Mouse (Mus musculus) forebrain, embryonic 11.5 days (tissue): ENCODE data around the gene Ccdc86. TPM values are rescaled to one million over a fixed set of nuclear protein-coding genes. Genes with fewer than 3 reads are reported as not detected.
A peak's percentile ranks its signal among the peaks of the same experiment; 100 is the strongest.

ENCODE experiments used
- ATAC-seq: fragments of 200-750 bp; cut with Nextera tagmentation; replicated peaks from 2 replicates; pipeline ENCODE4 v1.8.0; 2017; ENCODE audit warnings: moderate TSS enrichment; ENCODE audit not compliant: low FRiP score
- DNase-seq: peaks from one replicate; pipeline ENCODE4 v3.0.0-alpha.2; 2017; ENCODE audit warnings: low spot score
- H3K27ac ChIP-seq: fragments of 300-500 bp; sonication (generic); 2 replicates; pipeline ENCODE4 v1.5.1; 2014; ENCODE audit warnings: low read depth, low read length
- H3K27me3 ChIP-seq: fragments of 300-500 bp; sonication (generic); 2 replicates; pipeline ENCODE4 v1.6.1; 2014; ENCODE audit warnings: mild to moderate bottlenecking, low read length, mixed read lengths; ENCODE audit not compliant: control insufficient read depth, insufficient read depth
- H3K36me3 ChIP-seq: fragments of 300-500 bp; sonication (generic); 2 replicates; pipeline ENCODE4 v1.6.1; 2014; ENCODE audit warnings: mild to moderate bottlenecking, low read length, moderate library complexity, mixed read lengths; ENCODE audit not compliant: control insufficient read depth, insufficient read depth
- H3K4me1 ChIP-seq: fragments of 300-500 bp; sonication (generic); replicated peaks from 2 replicates; pipeline ENCODE4 v1.6.1; 2014; ENCODE audit warnings: low read length, mixed read lengths; ENCODE audit not compliant: control insufficient read depth, insufficient read depth
- H3K4me2 ChIP-seq: fragments of 300-500 bp; sonication (generic); 2 replicates; pipeline ENCODE4 v1.6.1; 2014; ENCODE audit warnings: low read depth, mild to moderate bottlenecking, low read length, moderate library complexity, mixed read lengths; ENCODE audit not compliant: severe bottlenecking
- H3K4me3 ChIP-seq: fragments of 300-500 bp; sonication (generic); 2 replicates; pipeline ENCODE4 v1.5.1; 2014; ENCODE audit warnings: low read depth, low read length
- H3K9ac ChIP-seq: fragments of 300-500 bp; sonication (generic); 2 replicates; pipeline ENCODE4 v1.6.1; 2014; ENCODE audit warnings: low read length
- H3K9me3 ChIP-seq: fragments of 300-500 bp; sonication (generic); 2 replicates; pipeline ENCODE4 v1.6.1; 2016; ENCODE audit warnings: low read length, mixed read lengths; ENCODE audit not compliant: control insufficient read depth
- WGBS: fragments of 180-500 bp; shearing (Covaris S2); extraction: QIAGEN DNeasy Blood & Tissue Kit; methylation state at CpG from one replicate; pipeline ENCODE4 v1.1.7; 2014; 5-methylcytosine and 5-hydroxymethylcytosine counted together
- polyA plus RNA-seq: library from polyadenylated mRNA; unstranded; fragments of >200 nt; fragmentation: Nextera tagmentation; extraction: Ambion mirVana; gene quantifications from 2 replicates; pipeline ENCODE4 v1.2.1, GENCODE M21; 2014

Gene Ccdc86
- polyA plus RNA-seq, 1 experiment from 2014 or later = 31.2 TPM

DNA sequence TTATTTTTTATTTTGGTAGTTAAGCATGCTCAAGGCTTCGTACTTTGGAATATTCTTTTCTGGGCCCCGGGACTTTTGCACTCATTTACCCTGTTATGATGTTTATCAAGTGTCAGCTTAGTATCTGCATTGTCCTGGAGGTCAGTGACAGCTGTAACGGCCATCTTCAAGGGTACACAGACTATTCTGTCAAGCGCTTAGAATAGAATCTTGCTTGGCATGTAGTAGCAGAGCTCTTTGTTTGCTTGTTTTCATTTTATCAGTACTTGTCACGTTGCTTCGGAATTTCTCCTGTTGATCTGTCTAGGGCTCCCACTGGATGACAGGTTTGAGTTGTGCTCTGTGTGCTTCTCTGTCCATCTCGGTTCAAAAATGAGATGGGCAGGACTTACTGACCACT, 52.2 kb downstream of the Ccdc86 start:
- 85% methylated on average over 7 of the region's 7 CpGs for WGBS
- Histone ChIP-seq H3K9ac (no peak overlapping the region), H3K4me3 (no peak overlapping the region; the same call in 1 of the 2 replicates)

GRCm38 (mm10) chr19:10895708-10896107, 53.4 kb downstream of the Ccdc86 start:
- 4% methylated on average over 16 of the region's 16 CpGs for WGBS
- H3K9ac ChIP-seq = peak overlapping the region; percentile 90
- H3K36me3 ChIP-seq = peaks cover 6% of the 10 kb centered on the region; the same call in 1 of the 2 replicates
- H3K27me3 ChIP-seq = no peaks in the 10 kb centered on the region
- peak overlapping the region; percentile 74 for H3K4me3 ChIP-seq
- peak; percentile 4; the same call in 1 of the 2 replicates for ATAC-seq
- no peaks in the 10 kb centered on the region for H3K9me3 ChIP-seq
- no peak for DNase-seq
- H3K4me1 ChIP-seq = peaks cover 2% of the 10 kb centered on the region; the same call in 1 of the 2 replicates
- peak overlapping the region; percentile 88 for H3K27ac ChIP-seq
- peak overlapping the region; percentile 68 for H3K4me2 ChIP-seq

More for the DNA sequence above, 52.2 kb downstream of the Ccdc86 start:
- H3K36me3 ChIP-seq = peaks cover 13% of the 10 kb centered on the region; the same call in 1 of the 2 replicates
- peaks cover 2% of the 10 kb centered on the region; the same call in 1 of the 2 replicates for H3K4me1 ChIP-seq
- no peaks in the 10 kb centered on the region for H3K27me3 ChIP-seq
- H3K27ac ChIP-seq = no peak overlapping the region
- no peak for ATAC-seq
- no peak for DNase-seq
- no peaks in the 10 kb centered on the region for H3K9me3 ChIP-seq
- no peak overlapping the region for H3K4me2 ChIP-seq

- peaks cover 2% of the 10 kb centered on the region; the same call in 1 of the 2 replicates for H3K4me1 ChIP-seq
- H3K36me3 ChIP-seq = no peaks in the 10 kb centered on the region; the same call in 1 of the 2 replicates
- peak within 1 kb of the TSS; percentile 88 for H3K27ac ChIP-seq
- peak within 1 kb of the TSS; percentile 74 for H3K4me3 ChIP-seq
- ATAC-seq (peak; percentile 94), DNase-seq (peak; percentile 98)
- peak within 1 kb of the TSS; percentile 68 for H3K4me2 ChIP-seq
- peak within 1 kb of the TSS; percentile 90 for H3K9ac ChIP-seq
- H3K27me3 ChIP-seq = no peaks in the 10 kb centered on the region
- H3K9me3 ChIP-seq = no peaks in the 10 kb centered on the region
- WGBS = under 1% methylated on average over 42 of the region's 43 CpGs
These were observed 54.0 kb downstream of the Ccdc86 start, which contains the start of gene Prpf19 for GRCm38 (mm10) chr19:10895016-10895528. Gene Prpf19 (plus strand): TSS chr19:10895231.

DNA sequence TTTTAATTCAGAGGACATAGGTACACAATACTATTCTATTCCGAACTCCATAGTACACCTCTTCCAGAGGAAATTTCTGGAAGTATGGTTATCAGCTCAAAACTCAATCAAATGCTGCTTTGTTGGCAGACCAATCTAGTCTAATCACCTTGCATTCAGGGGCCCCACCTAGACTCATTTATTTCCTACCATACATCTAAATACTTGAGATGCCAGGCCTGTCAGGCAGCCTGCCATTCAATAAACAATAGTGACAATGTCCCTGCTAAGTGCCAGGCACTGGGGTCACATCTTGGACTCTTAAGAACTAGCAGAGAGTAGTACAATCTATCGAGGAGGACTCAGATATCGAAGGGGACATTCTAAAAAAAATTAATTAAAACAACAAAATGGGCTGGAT, 56.9 kb downstream of the Ccdc86 start:
- H3K4me1 ChIP-seq = peaks cover 2% of the 10 kb centered on the region; the same call in 1 of the 2 replicates
- no peak overlapping the region for H3K4me3 ChIP-seq
- DNase-seq = no peak
- WGBS = 88% methylated on average over 3 of the region's 3 CpGs
- no peaks in the 10 kb centered on the region for H3K9me3 ChIP-seq
- no peak overlapping the region for H3K4me2 ChIP-seq
- no peak overlapping the region for H3K27ac ChIP-seq
- H3K9ac ChIP-seq = no peak overlapping the region
- ATAC-seq = no peak
- H3K36me3 ChIP-seq = no peaks in the 10 kb centered on the region; the same call in 1 of the 2 replicates
- no peaks in the 10 kb centered on the region for H3K27me3 ChIP-seq

Other genes starting within 250 kb of the Ccdc86 start
- 0.05 TPM in 1 of 2 replicates, not detected in the other for gene Cd5, start 210.3 kb downstream of the Ccdc86 start, polyA plus RNA-seq
- gene Cd6, start 119.2 kb downstream of the Ccdc86 start, polyA plus RNA-seq = 0.28 TPM in 1 of 2 replicates, not detected in the other
- 0.19 and 0.20 TPM in 2 replicates for gene Slc15a3, start 109.5 kb downstream of the Ccdc86 start, polyA plus RNA-seq
- gene Tmem132a, start 79.3 kb downstream of the Ccdc86 start, polyA plus RNA-seq = 87.1 and 95.1 TPM in 2 replicates
- gene Tmem109, start 67.3 kb downstream of the Ccdc86 start, polyA plus RNA-seq = 44.3 and 45.9 TPM in 2 replicates
- 50.9 and 55.5 TPM in 2 replicates for gene Prpf19, start 54.0 kb downstream of the Ccdc86 start, polyA plus RNA-seq
- not detected in 2 replicates for gene Zp1, start 28.6 kb downstream of the Ccdc86 start, polyA plus RNA-seq
- 0.09 TPM in 1 of 2 replicates, not detected in the other for gene Ptgdr2, start 12.1 kb downstream of the Ccdc86 start, polyA plus RNA-seq
- not detected in 2 replicates for gene Ms4a10, start 25.4 kb upstream of the Ccdc86 start, polyA plus RNA-seq
- not detected in 2 replicates for gene Ms4a15, start 44.0 kb upstream of the Ccdc86 start, polyA plus RNA-seq
- gene Ms4a18, start 68.8 kb upstream of the Ccdc86 start, polyA plus RNA-seq = not detected in 2 replicates
- gene Ms4a8a, start 131.8 kb upstream of the Ccdc86 start, polyA plus RNA-seq = not detected in 2 replicates
- not detected in 2 replicates for gene 1700017D01Rik, start 181.6 kb upstream of the Ccdc86 start, polyA plus RNA-seq
- gene 1700025F22Rik, start 216.1 kb upstream of the Ccdc86 start, polyA plus RNA-seq = not detected in 2 replicates
- gene Ms4a13, start 247.5 kb upstream of the Ccdc86 start, polyA plus RNA-seq = not detected in 2 replicates